In genomic region chr8:41987417-41987816, GRCm38 (mm10) we compare ENCODE assay signal across 23 mouse cellular contexts.
"Had no signal": no experiment of that assay in that cellular context is flagged by ENCODE, and none has a peak within 500 bp of the region (broad histone marks: within the 10 kb centered on the region; RNA-seq: fewer than 3 reads in every experiment).

No protein-coding gene starts in this region.

- H3K9me3 ChIP-seq: liver, embryonic 13.5 days; midbrain, embryonic 12.5 days; midbrain, embryonic 15.5 days; neural tube, embryonic 12.5 days; neural tube, embryonic 15.5 days had no signal

- H3K27ac ChIP-seq: liver, embryonic 13.5 days; macrophage; midbrain, embryonic 12.5 days; midbrain, embryonic 15.5 days; neural tube, embryonic 12.5 days; neural tube, embryonic 15.5 days; stomach, postnatal 0 days had no signal

- H3K4me3 ChIP-seq: left cerebral cortex, adult 2 months; liver, embryonic 13.5 days; midbrain, embryonic 12.5 days; midbrain, embryonic 15.5 days; neural tube, embryonic 12.5 days; neural tube, embryonic 15.5 days had no signal

- ATAC-seq: intestine, postnatal 0 days; lung, postnatal 0 days; midbrain, embryonic 15.5 days had no signal

- H3K36me3 ChIP-seq: liver, embryonic 13.5 days; midbrain, embryonic 12.5 days; midbrain, embryonic 15.5 days; neural tube, embryonic 12.5 days; neural tube, embryonic 15.5 days had no signal

- DNase-seq: kidney, adult 2 months; kidney, postnatal 10 days; kidney, postnatal 4 days; layer of hippocampus, adult 9-11 months; layer of hippocampus, postnatal 36 days; liver; liver, embryonic 13.5 days; lung, embryonic 14.5 days; right cerebral cortex, adult 18-20 months; right cerebral cortex, postnatal 14 days; right cerebral cortex, postnatal 4 days; thymus, adult 2 months; thymus, postnatal 14 days; thymus, postnatal 4 days had no signal

- H3K4me2 ChIP-seq: liver, embryonic 13.5 days; lung, embryonic 14.5 days; midbrain, embryonic 12.5 days; midbrain, embryonic 15.5 days; neural tube, embryonic 12.5 days; neural tube, embryonic 15.5 days had no signal

- H3K27me3 ChIP-seq: liver, embryonic 13.5 days; midbrain, embryonic 12.5 days; midbrain, embryonic 15.5 days; neural tube, embryonic 12.5 days; neural tube, embryonic 15.5 days had no signal

- H3K4me1 ChIP-seq: liver, embryonic 13.5 days; midbrain, embryonic 12.5 days; midbrain, embryonic 15.5 days; neural tube, embryonic 12.5 days; neural tube, embryonic 15.5 days had no signal

- H3K9ac ChIP-seq: liver, embryonic 13.5 days; lung, embryonic 14.5 days; midbrain, embryonic 12.5 days; midbrain, embryonic 15.5 days; neural tube, embryonic 12.5 days; neural tube, embryonic 15.5 days had no signal
